Comparison of ENCODE assay signal across 15 mouse cellular contexts in the genomic region with DNA sequence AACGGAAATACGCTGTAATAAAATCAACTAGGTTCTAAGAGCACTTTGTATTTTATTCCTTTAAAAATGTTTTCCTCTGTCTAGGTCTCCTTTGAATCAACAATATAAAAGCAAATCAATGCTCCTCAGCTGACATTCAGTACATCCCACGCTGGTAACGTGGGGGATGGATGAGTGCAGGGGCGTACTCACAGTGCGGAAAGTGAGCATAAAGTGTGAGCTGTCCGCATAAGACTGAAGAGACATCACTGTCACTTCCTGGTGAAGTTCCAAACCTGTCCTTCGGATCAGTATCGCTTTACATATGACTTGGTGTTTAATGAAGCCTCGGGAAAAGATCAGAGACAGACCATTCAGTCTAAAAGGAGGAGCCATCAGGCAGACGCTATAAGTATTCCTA. TPM values are rescaled to one million over a fixed set of nuclear protein-coding genes. Genes with fewer than 3 reads are reported as not detected.
DNase-seq lines count a peak whose midpoint lies in the region; ATAC-seq and TF ChIP-seq lines count a peak whose summit lies in the region.
"Had no signal": no experiment of that assay in that cellular context is flagged by ENCODE, and none has a peak within 500 bp of the region (broad histone marks: within the 10 kb centered on the region; RNA-seq: fewer than 3 reads in every experiment).

No protein-coding gene starts in this region.

- H3K4me3 ChIP-seq in kidney, embryonic 16.5 days (ENCODE audit: low read length), result no peak overlapping the region
- H3K4me3 ChIP-seq in midbrain, embryonic 16.5 days (ENCODE audit: low read depth, low read length), result no peak overlapping the region
- H3K4me3 ChIP-seq in midbrain, embryonic 14.5 days (replicated peaks; ENCODE audit: low read depth, low read length), result no peak overlapping the region
- peak overlapping the region; percentile 43 for H3K4me3 ChIP-seq in layer of hippocampus, adult 2 months
- H3K4me3 ChIP-seq: forebrain, embryonic 10.5 days; heart, embryonic 15.5 days; hindbrain, embryonic 10.5 days; liver, embryonic 12.5 days; midbrain, embryonic 10.5 days; myocyte had no signal

- 31% methylated on average over 11 of the region's 11 CpGs for WGBS in kidney, embryonic 16.5 days
- 71% methylated on average over 11 of the region's 11 CpGs for WGBS in midbrain, embryonic 16.5 days
- WGBS in midbrain, embryonic 14.5 days, result 73% methylated on average over 11 of the region's 11 CpGs

- no peak overlapping the region for H3K9ac ChIP-seq in kidney, embryonic 16.5 days (replicated peaks; ENCODE audit: low read length)
- H3K9ac ChIP-seq in midbrain, embryonic 16.5 days (ENCODE audit: low read depth, low read length), result no peak overlapping the region
- no peak overlapping the region for H3K9ac ChIP-seq in midbrain, embryonic 14.5 days (replicated peaks; ENCODE audit: low read length)
- H3K9ac ChIP-seq: heart, embryonic 15.5 days; liver, embryonic 12.5 days had no signal

- no peak for ATAC-seq in kidney, embryonic 16.5 days (ENCODE audit: low FRiP score, low TSS enrichment)
- ATAC-seq in midbrain, embryonic 16.5 days, result no peak
- no peak for ATAC-seq in midbrain, embryonic 14.5 days (ENCODE audit: low FRiP score, low TSS enrichment)
- no peak for ATAC-seq in monocyte, adult 5-6 weeks (replicated peaks; ENCODE audit: insufficient number of reproducible peaks, low FRiP score, low TSS enrichment, poor library complexity, severe bottlenecking)
- ATAC-seq: intestine, postnatal 0 days; liver, embryonic 12.5 days had no signal

- H3K36me3 ChIP-seq in kidney, embryonic 16.5 days (ENCODE audit: insufficient read depth, low read length), result no peaks in the 10 kb centered on the region
- H3K36me3 ChIP-seq in midbrain, embryonic 16.5 days (ENCODE audit: control insufficient read depth, insufficient read depth, low read length), result no peaks in the 10 kb centered on the region
- H3K36me3 ChIP-seq in midbrain, embryonic 14.5 days (ENCODE audit: control insufficient read depth, insufficient read depth, low read length), result no peaks in the 10 kb centered on the region
- H3K36me3 ChIP-seq: forebrain, embryonic 10.5 days; heart, embryonic 15.5 days; hindbrain, embryonic 10.5 days; liver, embryonic 12.5 days; midbrain, embryonic 10.5 days had no signal

- no peak overlapping the region for H3K27ac ChIP-seq in kidney, embryonic 16.5 days (ENCODE audit: low read length)
- H3K27ac ChIP-seq in midbrain, embryonic 16.5 days (ENCODE audit: low read length), result no peak overlapping the region
- no peak overlapping the region for H3K27ac ChIP-seq in midbrain, embryonic 14.5 days (replicated peaks; ENCODE audit: low read depth, low read length)
- H3K27ac ChIP-seq in layer of hippocampus, adult 2 months, result peak overlapping the region; percentile 85
- H3K27ac ChIP-seq: forebrain, embryonic 10.5 days; heart, embryonic 15.5 days; hindbrain, embryonic 10.5 days; liver, embryonic 12.5 days; midbrain, embryonic 10.5 days had no signal

- no peaks in the 10 kb centered on the region for H3K27me3 ChIP-seq in kidney, embryonic 16.5 days (ENCODE audit: insufficient read depth, low read length)
- H3K27me3 ChIP-seq in midbrain, embryonic 16.5 days (ENCODE audit: control insufficient read depth, insufficient read depth, low read depth, low read length), result no peaks in the 10 kb centered on the region
- H3K27me3 ChIP-seq in midbrain, embryonic 14.5 days (ENCODE audit: control insufficient read depth, insufficient read depth, low read length), result no peaks in the 10 kb centered on the region
- H3K27me3 ChIP-seq: heart, embryonic 15.5 days; liver, embryonic 12.5 days had no signal

- peak overlapping the region; percentile 22; the same call in 1 of the 2 replicates for H3K4me2 ChIP-seq in kidney, embryonic 16.5 days (replicated peaks; ENCODE audit: low read depth, low read length)
- 0 out of 2 replicates have a peak overlapping the region, but pooled peaks have one; percentile 3 for H3K4me2 ChIP-seq in midbrain, embryonic 16.5 days (ENCODE audit: low read length)
- H3K4me2 ChIP-seq in midbrain, embryonic 14.5 days (ENCODE audit: low read length), result no peak overlapping the region
- H3K4me2 ChIP-seq: heart, embryonic 15.5 days; liver, embryonic 12.5 days had no signal

- no peaks in the 10 kb centered on the region for H3K9me3 ChIP-seq in kidney, embryonic 16.5 days (ENCODE audit: low read length)
- H3K9me3 ChIP-seq in midbrain, embryonic 16.5 days (replicated peaks; ENCODE audit: control insufficient read depth, low read length, poor library complexity, severe bottlenecking), result no peaks in the 10 kb centered on the region
- no peaks in the 10 kb centered on the region for H3K9me3 ChIP-seq in midbrain, embryonic 14.5 days (ENCODE audit: control insufficient read depth, low read length)
- H3K9me3 ChIP-seq: forebrain, embryonic 10.5 days; heart, embryonic 15.5 days; hindbrain, embryonic 10.5 days; liver, embryonic 12.5 days; midbrain, embryonic 10.5 days had no signal

- H3K4me1 ChIP-seq in kidney, embryonic 16.5 days (ENCODE audit: insufficient read depth, low read length), result no peaks in the 10 kb centered on the region
- H3K4me1 ChIP-seq in midbrain, embryonic 16.5 days (ENCODE audit: control insufficient read depth, insufficient read depth, low read length), result no peaks in the 10 kb centered on the region
- H3K4me1 ChIP-seq in midbrain, embryonic 14.5 days (ENCODE audit: control insufficient read depth, insufficient read depth, low read length), result no peaks in the 10 kb centered on the region
- H3K4me1 ChIP-seq: forebrain, embryonic 10.5 days; heart, embryonic 15.5 days; hindbrain, embryonic 10.5 days; liver, embryonic 12.5 days; midbrain, embryonic 10.5 days had no signal

- TF ChIP-seq CTCF in layer of hippocampus, adult 2 months (conservative IDR thresholded peaks at IDR 0.05), result no peak

- DNase-seq in kidney, adult 11 months, result no peak
- DNase-seq in midbrain, embryonic 14.5 days, result no peak
- DNase-seq in layer of hippocampus, adult 2 months (ENCODE audit: low spot score in 2 of 2), result peak; percentile 40 to 50
- DNase-seq in left cerebral cortex, postnatal 36 days (ENCODE audit: low spot score in 2 of 2), result peak; percentile 17 to 35
- DNase-seq: adrenal gland, adult 2 months had no signal

- intact Hi-C loops in left cerebral cortex, postnatal 36 days (cut with DNase I), result loop anchor here (10.0 kb wide), 1 partner anchor 595 kb away; no protein-coding TSS in a partner anchor

RNA-seq across cellular contexts. Expression of gene Bank1, which starts 44.0 kb away (rescaled TPM):
- polyA plus RNA-seq in kidney, embryonic 16.5 days (2015; fragmentation: Nextera tagmentation; extraction: Ambion mirVana), result 0.81 and 1.1 TPM in 2 replicates
- polyA plus RNA-seq in midbrain, embryonic 16.5 days (2015; fragmentation: Nextera tagmentation; extraction: Ambion mirVana), result 0.30 and 0.33 TPM in 2 replicates
- 0.19 and 0.61 TPM in 2 replicates for polyA plus RNA-seq in midbrain, embryonic 14.5 days (2014; fragmentation: Nextera tagmentation; extraction: Ambion mirVana)
- 1 to 10 TPM in 1 of 2 experiments, under 1 TPM in 1; 0.92 to 1.6 TPM for total RNA-seq in layer of hippocampus, adult 2 months (2021)
- total RNA-seq in left cerebral cortex, postnatal 36 days (2021), result 1 to 10 TPM in 1 of 2 experiments, under 1 TPM in 1; 0.72 to 1.2 TPM
- total RNA-seq in monocyte, adult 5-6 weeks (2017), result 69.1 to 96.7 TPM (median 92.7 TPM) in 3 replicates
- polyA plus RNA-seq: myocyte had no signal

Comparison
In these comparisons a context has a peak if more than half of its experiments do, and no peak if none do; other contexts are left out.
1. DNase-seq: peak in layer of hippocampus, adult 2 months (2 of 2) and left cerebral cortex, postnatal 36 days (2 of 2); none in kidney, adult 11 months (single experiment) and midbrain, embryonic 14.5 days (single experiment).
2. RNA of gene Bank1, which starts 44.0 kb away (total RNA-seq): 69.1 to 96.7 TPM in monocyte, adult 5-6 weeks; 0.92 to 1.6 TPM in layer of hippocampus, adult 2 months and 0.72 to 1.2 TPM in left cerebral cortex, postnatal 36 days; every median in the first group is over 10 times any median in the second.